Mouse (Mus musculus): ENCODE measurements around the gene Inhbb. TPM values are rescaled to one million over a fixed set of nuclear protein-coding genes. Genes with fewer than 3 reads are reported as not detected.

Gene Inhbb
- total RNA-seq (2023) = not detected in 4 replicates

DNA sequence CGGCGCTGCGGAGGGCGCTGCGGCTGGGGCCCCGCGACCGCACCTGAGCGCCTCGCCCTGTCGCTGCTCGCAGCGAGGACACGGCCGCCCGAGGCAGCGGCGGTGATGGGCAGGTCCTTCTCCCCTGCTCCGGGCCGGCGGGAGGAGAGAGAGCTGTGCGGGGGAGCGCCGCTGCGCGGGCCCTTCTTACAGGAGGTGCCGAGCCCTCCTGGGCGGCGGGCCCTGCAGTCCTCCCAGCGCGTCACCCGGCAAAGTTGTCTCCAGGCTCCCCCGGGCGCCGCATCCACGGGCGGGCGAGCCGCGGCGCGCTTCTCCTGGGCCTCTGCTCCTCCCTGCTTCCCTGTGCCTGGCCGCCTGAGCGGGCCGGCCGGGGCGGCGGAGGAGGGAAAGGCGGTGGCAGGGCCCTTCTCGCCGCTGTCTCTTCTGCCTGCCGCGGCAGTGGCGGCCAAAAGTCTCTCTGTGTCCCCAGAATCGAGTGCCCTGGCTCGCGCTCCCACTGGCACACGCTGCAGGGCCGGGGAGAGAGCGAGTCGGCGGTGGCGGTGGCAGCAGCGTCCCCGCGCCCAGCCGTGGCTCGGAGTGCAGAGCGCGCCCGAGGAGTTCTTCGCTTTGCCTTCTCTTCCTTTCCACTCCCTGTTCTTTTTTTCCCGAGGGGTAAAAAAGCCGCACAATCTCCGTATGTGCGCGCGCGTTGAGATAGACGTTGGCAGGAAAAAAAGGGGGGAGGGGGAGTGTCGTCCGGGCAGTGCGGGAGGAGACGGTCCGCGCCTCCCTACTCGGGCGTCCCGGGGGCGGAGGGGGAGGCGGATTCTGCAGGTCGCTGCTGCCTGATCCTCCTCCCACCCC is at the start of gene Inhbb:
TSS of gene Inhbb (minus strand) at position 673 of the 846 bp plus-strand sequence.

Other genes with a start within 250 kb of the Inhbb start
- gene Ralb, start 82.5 kb upstream of the Inhbb start, total RNA-seq (2023) = 8.9 to 10.7 TPM (median 9.5 TPM) in 4 replicates
- gene Tmem185b, start 103.9 kb upstream of the Inhbb start, total RNA-seq (2023) = 19.7 to 26.6 TPM (median 24.4 TPM) in 4 replicates
- gene Epb41l5, start 226.8 kb upstream of the Inhbb start, total RNA-seq (2023) = 4.5 to 6.4 TPM (median 5.5 TPM) in 4 replicates